Mouse (Mus musculus): Measurements from ENCODE around the gene St3gal3. TPM values are rescaled to one million over a fixed set of nuclear protein-coding genes. Genes with fewer than 3 reads are reported as not detected.

The St3gal3 gene
- polyA plus RNA-seq, 1 experiment from 2014 or later: 10.8 TPM

- 23% methylated on average over 20 of the region's 20 CpGs for WGBS
- Histone ChIP-seq H3K27me3 (no peaks in the 10 kb centered on the region), H3K9ac (peak overlapping the region; percentile 43), H3K4me2 (peak overlapping the region; percentile 26), H3K4me1 (replicated peaks) (peaks cover 29% of the 10 kb centered on the region), H3K36me3 (no peaks in the 10 kb centered on the region), H3K9me3 (no peaks in the 10 kb centered on the region), H3K4me3 (no peak overlapping the region), H3K27ac (peak overlapping the region; percentile 3; the same call in 1 of the 2 replicates)
- no peak for ATAC-seq (ENCODE audit: low FRiP score)
Observed at GRCm38 (mm10) chr4:117997381-117998269, 137.1 kb downstream of the St3gal3 start.

- no peak overlapping the region for H3K27ac ChIP-seq
- H3K4me1 ChIP-seq (replicated peaks): peaks cover 29% of the 10 kb centered on the region
- no peak overlapping the region for H3K9ac ChIP-seq
- H3K4me3 ChIP-seq: no peak overlapping the region
- no peaks in the 10 kb centered on the region for H3K9me3 ChIP-seq
- no peaks in the 10 kb centered on the region for H3K36me3 ChIP-seq
- no peak overlapping the region for H3K4me2 ChIP-seq
- no peak for ATAC-seq (ENCODE audit: low FRiP score)
- WGBS: 94% methylated on average over 5 of the region's 5 CpGs
- no peaks in the 10 kb centered on the region for H3K27me3 ChIP-seq
Observed at GRCm38 (mm10) chr4:117996701-117997100, 138.0 kb downstream of the St3gal3 start.

GRCm38 (mm10) chr4:117995461-117995860 is 139.3 kb downstream of the St3gal3 start:
- Histone ChIP-seq H3K4me1 (replicated peaks) (peaks cover 24% of the 10 kb centered on the region), H3K27ac (no peak overlapping the region), H3K27me3 (no peaks in the 10 kb centered on the region), H3K9me3 (no peaks in the 10 kb centered on the region), H3K4me2 (no peak overlapping the region), H3K4me3 (no peak overlapping the region), H3K36me3 (no peaks in the 10 kb centered on the region), H3K9ac (no peak overlapping the region)
- 87% methylated on average over 1 of the region's 1 CpGs for WGBS
- ATAC-seq (ENCODE audit: low FRiP score): no peak

GRCm38 (mm10) chr4:117993421-117993820 is 141.3 kb downstream of the St3gal3 start:
- Histone ChIP-seq H3K4me2 (no peak overlapping the region), H3K9ac (no peak overlapping the region), H3K4me1 (replicated peaks) (peaks cover 18% of the 10 kb centered on the region), H3K27me3 (no peaks in the 10 kb centered on the region), H3K36me3 (no peaks in the 10 kb centered on the region), H3K9me3 (no peaks in the 10 kb centered on the region), H3K27ac (no peak overlapping the region), H3K4me3 (no peak overlapping the region)
- 81% methylated on average over 2 of the region's 2 CpGs for WGBS
- ATAC-seq (ENCODE audit: low FRiP score): no peak

GRCm38 (mm10) chr4:117992872-117993271 is 141.8 kb downstream of the St3gal3 start:
- Histone ChIP-seq H3K9me3 (no peaks in the 10 kb centered on the region), H3K4me3 (no peak overlapping the region), H3K36me3 (no peaks in the 10 kb centered on the region), H3K4me1 (replicated peaks) (peaks cover 14% of the 10 kb centered on the region), H3K27ac (no peak overlapping the region), H3K27me3 (no peaks in the 10 kb centered on the region), H3K9ac (no peak overlapping the region), H3K4me2 (no peak overlapping the region)
- 75% methylated on average over 7 of the region's 7 CpGs for WGBS
- ATAC-seq (ENCODE audit: low FRiP score): no peak

- no peak overlapping the region for H3K9ac ChIP-seq
- H3K4me1 ChIP-seq (replicated peaks): peaks cover 6% of the 10 kb centered on the region
- no peaks in the 10 kb centered on the region for H3K36me3 ChIP-seq
- no peak for ATAC-seq (ENCODE audit: low FRiP score)
- H3K9me3 ChIP-seq: no peaks in the 10 kb centered on the region
- no peaks in the 10 kb centered on the region for H3K27me3 ChIP-seq
- H3K4me3 ChIP-seq: no peak overlapping the region
- no peak overlapping the region for H3K27ac ChIP-seq
- no peak overlapping the region for H3K4me2 ChIP-seq
- 80% methylated on average over 3 of the region's 3 CpGs for WGBS
Observed at GRCm38 (mm10) chr4:117992036-117992435, 142.7 kb downstream of the St3gal3 start.

GRCm38 (mm10) chr4:117991055-117991627 is 143.6 kb downstream of the St3gal3 start:
- Histone ChIP-seq H3K27ac (no peak overlapping the region), H3K27me3 (no peaks in the 10 kb centered on the region), H3K36me3 (no peaks in the 10 kb centered on the region), H3K4me2 (no peak overlapping the region), H3K4me3 (no peak overlapping the region), H3K9ac (no peak overlapping the region), H3K9me3 (no peaks in the 10 kb centered on the region), H3K4me1 (replicated peaks) (no peaks in the 10 kb centered on the region)
- no peak for ATAC-seq (ENCODE audit: low FRiP score)
- WGBS: 79% methylated on average over 8 of the region's 8 CpGs

GRCm38 (mm10) chr4:117990571-117990970 is 144.1 kb downstream of the St3gal3 start:
- Histone ChIP-seq H3K36me3 (no peaks in the 10 kb centered on the region), H3K4me1 (replicated peaks) (no peaks in the 10 kb centered on the region), H3K4me3 (no peak overlapping the region), H3K27ac (no peak overlapping the region), H3K27me3 (no peaks in the 10 kb centered on the region), H3K4me2 (no peak overlapping the region), H3K9me3 (no peaks in the 10 kb centered on the region), H3K9ac (no peak overlapping the region)
- ATAC-seq (ENCODE audit: low FRiP score): no peak
- WGBS: 82% methylated on average over 3 of the region's 3 CpGs

GRCm38 (mm10) chr4:117989801-117990200 is 144.9 kb downstream of the St3gal3 start:
- Histone ChIP-seq H3K36me3 (no peaks in the 10 kb centered on the region), H3K27me3 (no peaks in the 10 kb centered on the region), H3K4me3 (no peak overlapping the region), H3K4me1 (replicated peaks) (no peaks in the 10 kb centered on the region), H3K4me2 (no peak overlapping the region), H3K27ac (no peak overlapping the region), H3K9me3 (no peaks in the 10 kb centered on the region), H3K9ac (no peak overlapping the region)
- WGBS: 84% methylated on average over 12 of the region's 12 CpGs
- ATAC-seq (ENCODE audit: low FRiP score): no peak

- no peaks in the 10 kb centered on the region for H3K9me3 ChIP-seq
- no peak overlapping the region for H3K9ac ChIP-seq
- ATAC-seq (ENCODE audit: low FRiP score): no peak
- no peaks in the 10 kb centered on the region for H3K36me3 ChIP-seq
- no peak overlapping the region for H3K4me3 ChIP-seq
- 86% methylated on average over 8 of the region's 8 CpGs for WGBS
- H3K4me1 ChIP-seq (replicated peaks): peaks cover 8% of the 10 kb centered on the region; the same call in 1 of the 2 replicates
- H3K27me3 ChIP-seq: no peaks in the 10 kb centered on the region
- H3K27ac ChIP-seq: no peak overlapping the region
- H3K4me2 ChIP-seq: no peak overlapping the region
Observed at GRCm38 (mm10) chr4:117986766-117987165, 147.9 kb downstream of the St3gal3 start.

- no peak overlapping the region for H3K4me3 ChIP-seq
- H3K9me3 ChIP-seq: no peaks in the 10 kb centered on the region
- WGBS: 74% methylated on average over 8 of the region's 8 CpGs
- no peaks in the 10 kb centered on the region for H3K36me3 ChIP-seq
- no peak overlapping the region for H3K4me2 ChIP-seq
- H3K4me1 ChIP-seq (replicated peaks): peaks cover 8% of the 10 kb centered on the region; the same call in 1 of the 2 replicates
- H3K27me3 ChIP-seq: no peaks in the 10 kb centered on the region
- H3K9ac ChIP-seq: no peak overlapping the region
- H3K27ac ChIP-seq: no peak overlapping the region
- ATAC-seq (ENCODE audit: low FRiP score): no peak
Observed at GRCm38 (mm10) chr4:117984993-117985587, 149.6 kb downstream of the St3gal3 start.

- peaks cover 8% of the 10 kb centered on the region; the same call in 1 of the 2 replicates for H3K4me1 ChIP-seq (replicated peaks)
- no peaks in the 10 kb centered on the region for H3K9me3 ChIP-seq
- H3K9ac ChIP-seq: no peak overlapping the region
- no peak for ATAC-seq (ENCODE audit: low FRiP score)
- H3K36me3 ChIP-seq: no peaks in the 10 kb centered on the region
- no peak overlapping the region for H3K27ac ChIP-seq
- H3K4me3 ChIP-seq: no peak overlapping the region
- 96% methylated on average over 3 of the region's 3 CpGs for WGBS
- no peaks in the 10 kb centered on the region for H3K27me3 ChIP-seq
- H3K4me2 ChIP-seq: no peak overlapping the region
Observed at GRCm38 (mm10) chr4:117984206-117984605, 150.5 kb downstream of the St3gal3 start.
